Mouse (Mus musculus) liver, postnatal 0 days (tissue): ENCODE results near the gene Slc38a3.

Experiments
- CTCF ChIP-seq: sonication (generic); IDR thresholded peaks from 2 replicates; pipeline ENCODE4 v1.5.1; 2016; ENCODE audit warnings: antibody characterized with exemption, low read depth
- EP300 ChIP-seq: IDR thresholded peaks from 2 replicates; pipeline ENCODE4 v1.6.1; 2016; ENCODE audit warnings: antibody characterized with exemption, low read depth, mild to moderate bottlenecking

DNA sequence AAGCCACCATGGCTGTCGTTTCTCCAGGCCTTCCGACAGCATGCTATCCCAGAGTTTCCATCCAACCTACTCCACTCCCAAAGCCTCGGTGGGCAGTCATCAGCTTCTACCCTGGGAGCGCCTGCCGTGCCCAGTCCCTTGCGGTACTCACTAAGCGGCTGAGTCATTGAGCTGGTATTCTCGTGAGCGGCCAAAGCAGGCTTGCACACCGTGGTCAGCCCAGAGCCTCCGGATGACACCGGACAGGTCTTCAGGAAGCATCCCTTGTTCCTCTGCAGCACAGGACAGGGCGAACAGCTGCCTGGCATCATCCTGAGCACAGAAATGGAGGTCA, 49.8 kb downstream of the Slc38a3 start:
- no peak for TF ChIP-seq CTCF
- no peak for TF ChIP-seq EP300
